Mouse (Mus musculus) kidney, postnatal 36 days (tissue): ENCODE measurements at regions not wholly inside any gene's neighbourhood (a gene's known extent, or its start where the extent isn't known, plus 50 kb on each side); places are given as distances from the start of the nearest gene placed in this dataset.

Experiments used
- DNase-seq, 2 experiments: peaks; one replicate each; pipeline ENCODE4 v3.0.0; 2021 to 2022; ENCODE audit warnings: mixed read lengths in 2 of 2

GRCm38 (mm10) chr9:85637274-85637673 is 111.9 kb downstream of the Ibtk start:
- DNase-seq = no peak

- DNase-seq = no peak
These were observed 113.0 kb downstream of the Ibtk start for GRCm38 (mm10) chr9:85636131-85636447.

GRCm38 (mm10) chr9:85635438-85636130 is 113.5 kb downstream of the Ibtk start:
- DNase-seq = no peak

- peak in 1 of 2 experiments; percentile 18 for DNase-seq
These were observed 114.3 kb downstream of the Ibtk start for GRCm38 (mm10) chr9:85634786-85635185.

- no peak for DNase-seq
These were observed 131.2 kb downstream of the Ibtk start for GRCm38 (mm10) chr9:85617972-85618371.

GRCm38 (mm10) chr9:85617177-85617777 is 131.9 kb downstream of the Ibtk start:
- no peak for DNase-seq

- no peak for DNase-seq
These were observed 132.8 kb downstream of the Ibtk start for GRCm38 (mm10) chr9:85616266-85616869.

- DNase-seq = no peak
These were observed 140.0 kb downstream of the Ibtk start for GRCm38 (mm10) chr9:85609152-85609551.

DNA sequence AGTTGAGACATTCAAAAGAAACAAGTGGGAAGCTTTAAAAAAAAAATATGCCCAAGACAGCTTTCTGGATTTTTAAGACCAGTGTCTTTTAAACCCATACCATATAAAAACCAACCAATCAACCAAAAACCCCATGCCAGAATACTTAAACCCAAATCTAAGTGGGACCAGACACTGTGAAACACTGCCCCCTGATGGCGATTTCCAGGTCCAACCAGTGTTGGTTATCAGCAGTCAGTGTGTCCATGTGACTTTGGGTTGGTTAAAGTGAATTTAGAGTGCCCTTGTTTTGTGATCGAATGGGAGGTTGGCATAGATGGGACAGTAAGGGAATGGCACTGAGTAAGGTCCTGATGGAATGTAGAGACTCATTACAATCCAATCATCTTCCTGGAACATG is 152.2 kb downstream of the Ibtk start:
- DNase-seq = peak in 1 of 2 experiments; percentile 65

DNA sequence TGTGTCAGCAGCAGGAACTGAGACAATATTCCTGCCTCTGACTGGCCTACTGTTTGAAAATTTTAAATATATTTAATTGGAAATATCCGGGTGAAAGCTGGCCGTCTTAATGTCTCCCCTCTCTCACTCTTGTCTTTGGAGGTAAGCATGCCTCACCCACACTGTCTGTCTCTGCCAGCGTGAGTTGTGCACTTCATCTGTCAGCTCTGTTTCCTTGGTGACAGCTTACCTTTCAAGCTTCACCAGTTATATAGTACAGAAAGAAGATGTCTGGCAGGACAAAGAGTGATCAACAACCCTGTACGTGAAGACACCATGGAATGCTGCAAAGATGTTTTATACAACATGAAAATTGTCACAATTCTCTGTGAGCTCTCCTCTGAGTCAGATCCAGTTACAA is 155.3 kb downstream of the Ibtk start:
- DNase-seq = no peak

GRCm38 (mm10) chr9:85592639-85593038 is 156.5 kb downstream of the Ibtk start:
- DNase-seq = no peak

GRCm38 (mm10) chr9:85589210-85589609 is 159.9 kb downstream of the Ibtk start:
- no peak for DNase-seq

DNA sequence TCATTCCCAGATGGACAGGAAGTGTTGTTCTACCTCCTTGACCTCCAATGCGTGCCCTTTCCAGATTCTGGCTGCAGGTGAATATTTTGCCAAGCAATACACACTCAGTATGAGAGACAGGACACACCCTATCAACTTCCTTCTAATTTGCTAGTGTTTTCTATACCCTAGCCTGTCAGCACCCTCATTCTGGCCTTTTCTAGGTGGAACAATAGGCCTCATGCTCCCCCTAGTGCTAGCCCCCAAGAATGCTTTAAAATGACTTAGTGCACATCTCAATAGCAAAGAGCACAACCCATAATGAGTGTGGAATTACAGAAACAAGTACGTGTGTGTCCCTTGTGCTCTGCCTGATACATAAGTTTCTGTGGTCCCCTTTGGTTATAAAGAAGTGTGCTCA is 161.1 kb downstream of the Ibtk start:
- peak; percentile 22 to 49 for DNase-seq

GRCm38 (mm10) chr9:85581028-85581595 is 168.0 kb downstream of the Ibtk start:
- no peak for DNase-seq

- no peak for DNase-seq
These were observed 171.3 kb downstream of the Ibtk start for GRCm38 (mm10) chr9:85577812-85578211.

DNA sequence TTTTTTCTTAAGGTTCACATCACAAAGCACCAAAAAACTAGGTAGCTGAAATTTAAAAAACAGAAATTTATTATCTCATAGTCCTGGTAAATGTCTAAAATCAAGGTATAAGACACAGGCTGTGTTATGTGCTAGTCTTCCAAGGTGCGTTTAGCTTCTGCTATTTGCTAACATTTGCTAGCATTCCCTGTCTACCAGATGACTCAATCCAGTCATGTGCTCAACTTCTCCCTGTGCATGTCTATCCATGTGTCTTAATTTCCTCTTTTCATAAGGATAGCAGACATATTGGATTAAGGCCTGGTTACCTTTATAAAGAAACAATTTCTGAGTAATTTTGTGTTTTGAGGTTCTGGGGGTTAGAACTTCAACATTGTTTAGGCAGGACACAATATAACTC is 171.8 kb downstream of the Ibtk start:
- no peak for DNase-seq

DNA sequence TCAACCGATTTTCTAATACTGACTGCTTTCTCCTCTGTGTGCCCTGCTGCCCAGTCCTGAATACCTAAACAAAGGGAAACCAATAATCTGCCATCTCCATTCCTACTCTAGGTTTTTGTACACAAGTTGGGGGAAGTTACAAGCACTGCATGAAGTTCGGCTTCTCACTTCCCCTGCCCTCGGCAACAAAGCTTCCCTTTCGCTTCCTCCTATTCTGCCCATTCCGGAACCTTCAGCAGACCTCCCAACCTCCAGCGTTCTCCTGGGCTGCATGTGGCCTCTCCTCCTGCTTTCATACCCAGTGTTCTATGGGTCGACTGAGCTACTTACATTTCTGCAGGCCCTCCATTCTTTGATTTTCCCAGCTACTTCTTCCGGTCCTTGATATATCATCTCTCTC is 180.3 kb downstream of the Ibtk start:
- DNase-seq = peak; percentile 2 to 4

GRCm38 (mm10) chr9:85551871-85552270 is 197.3 kb downstream of the Ibtk start:
- peak; percentile 7 to 10 for DNase-seq

DNA sequence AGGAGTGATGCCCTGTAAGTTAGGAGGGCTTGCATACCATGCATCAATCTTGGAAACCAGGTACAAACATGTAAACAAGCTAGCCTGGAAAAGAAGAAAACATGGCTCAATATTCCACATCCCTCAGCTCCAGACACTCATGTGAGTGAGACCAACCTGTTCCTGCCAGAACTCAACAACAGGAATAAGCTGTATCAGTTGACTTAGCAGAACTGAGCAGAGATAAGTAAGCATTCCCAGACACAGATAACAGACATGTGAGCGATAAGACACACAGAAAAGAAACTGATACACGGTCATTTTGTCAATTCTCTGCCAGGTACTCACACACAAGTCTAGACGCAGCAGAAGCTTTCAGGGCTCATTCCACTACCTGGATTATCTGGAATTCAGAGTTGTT is 198.7 kb downstream of the Ibtk start:
- no peak for DNase-seq

- no peak for DNase-seq
These were observed 202.9 kb downstream of the Ibtk start for GRCm38 (mm10) chr9:85546226-85546625.

DNA sequence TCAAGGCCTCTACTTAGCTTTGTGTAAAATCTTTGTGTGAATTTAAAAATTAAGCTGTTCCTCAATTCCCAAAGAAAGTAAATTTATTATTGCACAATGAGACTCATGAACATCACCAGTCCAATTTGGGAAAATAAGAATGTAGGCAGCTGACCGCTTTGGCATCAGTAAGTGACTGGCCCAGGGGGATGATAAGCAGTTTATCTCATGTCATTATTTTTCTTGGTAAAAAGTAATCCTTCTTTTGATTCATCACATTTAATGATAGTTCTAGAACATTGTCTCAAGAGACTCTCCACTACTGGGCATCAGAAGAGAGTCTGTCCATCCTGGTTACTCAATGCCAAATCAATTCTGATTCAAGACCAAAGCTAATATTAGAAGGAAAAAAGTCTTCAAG is 203.6 kb downstream of the Ibtk start:
- DNase-seq = no peak

GRCm38 (mm10) chr9:85538557-85538956 is 210.6 kb downstream of the Ibtk start:
- DNase-seq = no peak

DNA sequence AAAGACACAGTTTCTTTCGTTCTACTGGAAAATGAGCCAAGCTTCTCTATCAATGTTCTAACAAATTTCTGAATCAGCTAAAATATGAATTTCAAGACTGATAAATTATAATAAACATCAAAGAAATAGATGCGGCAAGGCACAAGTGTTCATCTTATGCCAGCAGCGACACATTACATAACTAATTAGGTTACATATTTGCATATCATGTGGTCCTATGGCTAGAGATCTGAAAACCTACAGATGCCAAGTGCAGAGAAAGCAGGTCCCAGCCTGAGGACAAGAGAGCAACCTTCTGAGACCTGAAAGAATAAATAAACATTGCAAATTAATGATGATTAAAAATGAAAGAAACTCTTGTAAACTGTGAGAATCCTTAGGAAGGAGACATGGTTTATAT is 201.3 kb upstream of the Tent5a start:
- no peak for DNase-seq

- no peak for DNase-seq
These were observed 197.6 kb upstream of the Tent5a start for GRCm38 (mm10) chr9:85524733-85525132.
